Mouse (Mus musculus) testis, adult 2 months (tissue): Measurements from ENCODE around the gene Gimap5.

Experiments used
- CTCF ChIP-seq: fragments of 200-500 bp; IDR thresholded peaks from 2 replicates; pipeline ENCODE4 v1.5.1; 2012; ENCODE audit warnings: low read depth, mild to moderate bottlenecking, inconsistent platforms, low read length, moderate library complexity; ENCODE audit not compliant: control insufficient read depth, insufficient read depth, insufficient replicate concordance
- POLR2A ChIP-seq: fragments of 200-500 bp; IDR thresholded peaks from 2 replicates; pipeline ENCODE4 v1.6.1; 2012; ENCODE audit warnings: low read depth, mild to moderate bottlenecking, inconsistent platforms, low read length, moderate library complexity; ENCODE audit not compliant: control insufficient read depth

GRCm38 (mm10) chr6:48740501-48741169 is 5.4 kb upstream of the Gimap5 start:
- TF ChIP-seq POLR2A = no peak
- TF ChIP-seq CTCF = no peak
